Mouse (Mus musculus) midbrain, embryonic 13.5 days (tissue): ENCODE data around the gene Cwc25. TPM values are rescaled to one million over a fixed set of nuclear protein-coding genes. Genes with fewer than 3 reads are reported as not detected.

Experiments used
- ATAC-seq: fragments of 200-750 bp; cut with Nextera tagmentation; 2 replicates; pipeline ENCODE4 v1.8.0; 2017; ENCODE audit warnings: mild to moderate bottlenecking, moderate TSS enrichment, moderate library complexity
- H3K27ac ChIP-seq: fragments of 300-500 bp; sonication (generic); 2 replicates; pipeline ENCODE4 v1.5.1; 2015; ENCODE audit warnings: inconsistent platforms, mild to moderate bottlenecking, moderate library complexity
- H3K27me3 ChIP-seq: fragments of 300-500 bp; sonication (generic); 2 replicates; pipeline ENCODE4 v1.6.1; 2015; ENCODE audit warnings: mild to moderate bottlenecking, inconsistent platforms
- H3K36me3 ChIP-seq: fragments of 300-500 bp; sonication (generic); 2 replicates; pipeline ENCODE4 v1.6.1; 2015; ENCODE audit warnings: mild to moderate bottlenecking, inconsistent platforms
- H3K4me1 ChIP-seq: fragments of 300-500 bp; sonication (generic); replicated peaks from 2 replicates; pipeline ENCODE4 v1.6.1; 2015; ENCODE audit warnings: inconsistent platforms
- H3K4me2 ChIP-seq: fragments of 300-500 bp; sonication (generic); replicated peaks from 2 replicates; pipeline ENCODE4 v1.6.1; 2015; ENCODE audit warnings: moderate library complexity, mild to moderate bottlenecking, inconsistent platforms
- H3K4me3 ChIP-seq: fragments of 300-500 bp; sonication (generic); replicated peaks from 2 replicates; pipeline ENCODE4 v1.5.1; 2015; ENCODE audit warnings: mild to moderate bottlenecking, inconsistent platforms
- H3K9ac ChIP-seq: fragments of 300-500 bp; sonication (generic); replicated peaks from 2 replicates; pipeline ENCODE4 v1.6.1; 2015; ENCODE audit warnings: mild to moderate bottlenecking, inconsistent platforms
- H3K9me3 ChIP-seq: fragments of 300-500 bp; sonication (generic); 2 replicates; pipeline ENCODE4 v1.6.1; 2016; ENCODE audit warnings: mild to moderate bottlenecking, inconsistent platforms
- WGBS: fragments of 180-500 bp; shearing (Covaris S2); methylation state at CpG from one replicate; pipeline ENCODE4 v1.1.7; 2015; 5-methylcytosine and 5-hydroxymethylcytosine counted together
- polyA plus RNA-seq: library from polyadenylated mRNA; unstranded; fragments of >200 nt; fragmentation: Nextera tagmentation; extraction: Ambion mirVana; gene quantifications from 2 replicates; pipeline ENCODE4 v1.2.1, GENCODE M21; 2015

Gene Cwc25
- polyA plus RNA-seq = 19.0 and 19.6 TPM in 2 replicates

DNA sequence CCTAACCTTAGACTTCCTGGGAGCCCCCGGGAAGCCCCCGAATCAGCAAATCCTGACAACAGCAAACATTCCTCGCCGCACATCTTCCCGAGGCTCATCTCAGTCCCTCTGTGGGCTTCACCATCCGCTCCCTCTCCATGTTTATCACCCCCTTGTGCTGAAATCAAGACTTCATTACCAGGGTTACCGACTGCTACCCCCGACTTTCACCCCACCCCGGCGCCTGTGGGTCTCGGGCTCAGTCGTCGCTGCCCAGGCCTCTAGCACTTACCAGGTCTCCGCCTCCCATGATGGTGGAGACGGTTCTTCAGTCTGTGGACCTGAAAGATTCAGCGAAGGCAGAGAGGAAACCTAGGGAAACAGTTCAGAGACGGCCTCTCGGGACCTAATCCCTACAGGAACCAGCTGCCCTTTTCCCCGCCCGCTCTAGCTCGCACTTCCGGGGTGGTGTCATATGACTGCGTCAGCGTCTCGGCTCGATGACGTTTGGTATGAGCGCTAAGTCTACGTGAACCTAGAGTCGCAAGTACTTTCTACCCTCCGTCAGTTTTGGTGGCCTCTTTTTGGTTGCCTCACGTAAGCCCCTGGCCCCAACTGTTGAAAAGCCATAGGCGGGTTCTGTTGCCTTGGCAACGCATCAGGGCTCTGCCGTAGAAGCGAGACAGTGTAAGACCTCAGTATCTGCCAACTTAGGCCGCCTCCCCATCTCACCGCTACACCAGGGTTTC lies at the start of gene Cwc25:
Gene Cwc25 (minus strand): TSS at position 403 of the 728 bp plus-strand sequence.
- Histone ChIP-seq H3K4me3 (peak within 1 kb of the TSS; percentile 94), H3K27ac (peak within 1 kb of the TSS; percentile 90), H3K36me3 (peaks cover 31% of the 10 kb centered on the region), H3K4me1 (peaks cover 22% of the 10 kb centered on the region), H3K4me2 (peak within 1 kb of the TSS; percentile 77), H3K9ac (peak within 1 kb of the TSS; percentile 91), H3K9me3 (no peaks in the 10 kb centered on the region), H3K27me3 (no peaks in the 10 kb centered on the region)
- ATAC-seq = peak; percentile 96
- WGBS = 2% methylated on average over 38 of the region's 38 CpGs

DNA sequence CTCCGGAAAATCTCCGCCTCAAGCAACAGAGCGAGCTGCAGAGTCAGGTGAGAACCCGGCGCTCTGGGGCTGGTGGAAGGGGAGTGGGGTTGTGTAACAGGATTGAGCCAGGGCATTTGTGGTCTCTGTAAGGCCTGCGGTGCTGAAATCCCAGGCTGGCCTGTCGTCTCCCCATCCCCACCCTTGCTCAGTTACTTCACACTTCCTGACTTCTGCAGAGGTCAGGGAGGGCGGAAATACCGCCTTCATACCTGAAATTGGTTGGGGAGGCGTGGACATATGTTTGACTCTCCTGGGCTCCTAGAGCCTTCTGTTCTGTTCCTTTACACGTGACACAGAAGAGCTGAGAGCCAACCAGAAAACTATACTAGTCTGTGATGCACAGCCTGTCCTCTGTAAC lies 49.4 kb upstream of the Cwc25 start:
- Histone ChIP-seq H3K27ac (peak overlapping the region; percentile 56; the same call in 1 of the 2 replicates), H3K9ac (peak overlapping the region; percentile 36; the same call in 1 of the 2 replicates), H3K4me3 (no peak overlapping the region), H3K4me1 (peaks cover 86% of the 10 kb centered on the region), H3K36me3 (peaks cover 45% of the 10 kb centered on the region), H3K27me3 (no peaks in the 10 kb centered on the region), H3K9me3 (no peaks in the 10 kb centered on the region), H3K4me2 (no peak overlapping the region)
- WGBS = 68% methylated on average over 11 of the region's 11 CpGs
- ATAC-seq = no peak

DNA sequence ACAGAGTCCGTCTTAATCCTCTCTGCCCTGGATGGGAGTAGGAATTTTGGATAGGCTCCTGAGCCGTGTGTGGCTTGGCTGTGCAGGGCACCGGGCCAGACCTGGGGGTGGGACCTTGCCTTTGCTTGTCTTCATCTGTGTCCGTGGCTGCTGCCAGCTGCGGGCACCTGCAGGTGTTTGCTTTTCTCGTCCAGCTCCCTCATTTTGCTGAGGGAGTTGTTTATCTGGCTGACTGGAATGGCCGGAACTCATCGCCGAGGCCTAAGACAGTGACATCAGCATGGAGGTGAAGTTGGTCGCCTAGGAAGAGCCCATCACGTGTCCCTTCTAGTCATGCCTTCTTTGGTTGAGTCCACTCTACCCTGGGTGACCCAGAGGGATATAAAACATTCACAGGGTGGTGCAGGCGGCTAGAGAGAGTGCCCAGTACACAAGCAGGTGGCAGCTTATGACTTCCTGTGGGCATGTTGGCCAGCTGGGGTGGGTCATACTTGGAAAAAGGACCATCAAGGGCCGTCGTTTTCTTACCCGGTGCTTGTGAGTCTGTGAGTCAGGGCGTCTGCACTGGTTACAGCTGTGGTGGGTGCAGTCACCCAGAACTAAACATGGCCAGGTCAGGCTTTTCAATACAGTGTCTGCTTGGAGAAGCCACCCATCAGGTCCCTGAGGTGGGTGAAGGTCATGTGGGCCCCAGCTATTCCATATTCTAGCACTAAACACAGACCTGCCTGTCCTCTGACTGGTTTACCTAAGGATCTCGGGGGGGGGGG lies 47.6 kb upstream of the Cwc25 start:
- 0 out of 2 replicates have a peak overlapping the region, but pooled peaks have one; percentile 1 for H3K4me2 ChIP-seq
- peaks cover 97% of the 10 kb centered on the region for H3K4me1 ChIP-seq
- H3K9me3 ChIP-seq = no peaks in the 10 kb centered on the region
- 80% methylated on average over 17 of the region's 17 CpGs for WGBS
- H3K9ac ChIP-seq = peak overlapping the region; percentile 43
- H3K27me3 ChIP-seq = no peaks in the 10 kb centered on the region
- peaks cover 38% of the 10 kb centered on the region for H3K36me3 ChIP-seq
- peak overlapping the region; percentile 96 for H3K27ac ChIP-seq
- ATAC-seq = no peak
- no peak overlapping the region for H3K4me3 ChIP-seq

DNA sequence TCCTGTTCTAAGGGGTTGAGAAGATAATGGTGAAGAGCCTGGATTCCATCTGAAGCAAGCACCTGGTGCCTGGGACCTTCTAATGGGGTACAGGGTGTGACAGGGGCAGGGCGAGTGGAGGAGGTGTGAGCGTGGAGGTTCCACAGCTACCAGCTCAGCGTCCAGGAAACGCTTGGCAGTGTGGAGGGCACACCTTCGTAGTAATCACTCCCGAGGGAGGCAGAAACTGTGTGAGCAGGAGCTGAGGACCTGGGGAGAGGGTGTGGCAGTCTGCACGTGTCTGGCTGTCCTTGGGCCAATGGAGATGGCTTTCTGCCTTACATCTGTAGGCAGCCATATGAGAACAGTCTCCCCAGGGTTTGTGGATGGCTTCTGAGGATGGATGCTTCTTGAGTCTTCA lies 46.7 kb upstream of the Cwc25 start:
- Histone ChIP-seq H3K4me1 (peaks cover 97% of the 10 kb centered on the region), H3K9me3 (no peaks in the 10 kb centered on the region), H3K27ac (peak overlapping the region; percentile 96), H3K4me2 (peak overlapping the region; percentile 49), H3K36me3 (peaks cover 47% of the 10 kb centered on the region), H3K4me3 (0 out of 2 replicates have a peak overlapping the region, but pooled peaks have one; percentile 4), H3K9ac (peak overlapping the region; percentile 46), H3K27me3 (no peaks in the 10 kb centered on the region)
- 31% methylated on average over 7 of the region's 7 CpGs for WGBS
- peak; percentile 56 for ATAC-seq

DNA sequence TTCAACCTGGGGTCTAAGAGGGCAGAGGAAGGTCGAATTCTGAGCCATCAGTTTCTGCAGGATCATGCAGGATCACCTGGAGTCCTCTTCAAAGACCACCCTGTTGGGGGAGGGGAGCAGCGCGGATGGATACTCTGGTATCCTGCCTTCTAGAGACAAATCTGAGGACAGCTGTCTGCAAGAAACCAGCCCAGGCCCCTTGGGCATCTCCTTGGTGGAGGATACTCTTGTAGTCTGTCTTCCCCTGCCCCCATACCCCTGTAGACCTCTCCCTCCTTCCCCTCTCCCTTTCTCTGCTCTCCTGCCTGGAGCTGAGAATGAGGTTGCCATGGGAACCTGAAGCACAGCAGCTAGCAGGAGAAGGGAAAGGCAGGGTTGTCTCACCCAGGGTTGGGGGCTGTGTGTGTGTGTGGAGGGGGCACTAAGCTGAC lies 46.1 kb upstream of the Cwc25 start:
- peak; percentile 94 for ATAC-seq
- WGBS = 9% methylated on average over 3 of the region's 3 CpGs
- peak overlapping the region; percentile 14; the same call in 1 of the 2 replicates for H3K4me3 ChIP-seq
- peaks cover 52% of the 10 kb centered on the region for H3K36me3 ChIP-seq
- H3K27me3 ChIP-seq = no peaks in the 10 kb centered on the region
- H3K9me3 ChIP-seq = no peaks in the 10 kb centered on the region
- peak overlapping the region; percentile 46 for H3K9ac ChIP-seq
- H3K4me1 ChIP-seq = peaks cover 97% of the 10 kb centered on the region
- H3K4me2 ChIP-seq = peak overlapping the region; percentile 49
- H3K27ac ChIP-seq = peak overlapping the region; percentile 96

DNA sequence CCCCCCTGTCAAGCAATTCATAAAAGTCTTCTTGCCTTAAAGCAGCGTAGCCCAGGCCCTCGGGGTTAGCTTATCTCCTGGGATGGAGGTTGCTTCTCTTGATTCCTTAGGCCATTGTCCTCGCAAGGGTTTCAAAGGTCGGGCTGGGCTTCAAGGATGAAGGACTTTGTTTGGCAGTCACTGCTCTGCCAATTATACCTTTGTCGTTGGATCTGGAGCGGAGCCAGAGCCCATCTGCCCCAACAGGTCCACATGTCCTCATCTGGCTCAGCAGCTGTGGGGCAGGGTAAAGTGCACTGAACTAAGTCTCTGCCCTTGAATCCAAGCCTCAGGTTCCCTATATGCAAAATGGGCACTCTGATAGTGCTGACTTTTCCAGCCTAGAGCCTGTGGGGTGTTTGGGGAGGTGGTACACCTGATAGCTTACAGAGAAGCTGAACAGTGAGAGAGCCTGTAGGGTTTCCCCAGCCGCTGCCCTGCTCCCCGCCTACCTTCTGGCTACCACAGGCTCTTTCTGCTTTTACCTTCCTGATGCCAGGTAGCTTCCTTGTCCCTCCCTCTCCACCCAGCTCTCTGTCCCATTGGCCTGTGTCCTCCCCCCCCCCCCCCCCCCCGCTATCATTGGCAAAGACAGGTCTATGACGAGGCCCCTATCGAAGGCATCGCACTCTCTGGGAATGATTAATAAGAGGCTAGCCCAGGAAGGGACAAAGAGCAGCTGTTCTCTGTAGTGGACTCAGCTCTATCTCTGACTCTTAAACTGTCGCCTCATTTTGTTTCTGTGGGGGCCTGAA lies 45.4 kb upstream of the Cwc25 start:
- Histone ChIP-seq H3K4me1 (peaks cover 96% of the 10 kb centered on the region), H3K9me3 (no peaks in the 10 kb centered on the region), H3K9ac (peak overlapping the region; percentile 46), H3K4me3 (peak overlapping the region; percentile 14; the same call in 1 of the 2 replicates), H3K27ac (peak overlapping the region; percentile 96), H3K27me3 (no peaks in the 10 kb centered on the region), H3K4me2 (peak overlapping the region; percentile 49), H3K36me3 (peaks cover 55% of the 10 kb centered on the region)
- WGBS = 23% methylated on average over 12 of the region's 13 CpGs
- ATAC-seq = peak; percentile 8

DNA sequence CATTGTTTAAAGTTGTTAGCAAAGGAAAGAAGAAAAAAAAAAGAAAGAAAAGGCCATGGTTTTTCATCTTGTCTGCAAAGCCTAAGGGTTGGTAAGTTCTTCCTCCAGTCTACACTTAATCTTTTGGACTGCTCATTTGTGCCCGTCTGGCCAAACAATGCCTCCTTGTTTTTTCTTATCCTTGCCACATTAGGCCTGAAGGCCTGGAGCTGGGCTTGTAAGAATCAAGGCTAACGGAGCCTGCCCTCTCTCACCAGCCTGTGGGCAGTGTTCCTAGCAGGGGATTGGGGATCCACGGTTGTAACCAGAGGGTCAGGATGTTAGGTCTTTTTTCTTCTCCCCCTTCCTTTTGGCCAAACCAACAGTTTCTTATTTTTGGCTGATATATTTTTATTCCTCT lies 44.6 kb upstream of the Cwc25 start:
- H3K4me3 ChIP-seq = no peak overlapping the region
- 11% methylated on average over 3 of the region's 3 CpGs for WGBS
- peaks cover 96% of the 10 kb centered on the region for H3K4me1 ChIP-seq
- ATAC-seq = no peak
- peak overlapping the region; percentile 44; the same call in 1 of the 2 replicates for H3K9ac ChIP-seq
- H3K36me3 ChIP-seq = peaks cover 50% of the 10 kb centered on the region
- no peak overlapping the region for H3K4me2 ChIP-seq
- H3K27me3 ChIP-seq = no peaks in the 10 kb centered on the region
- peak overlapping the region; percentile 96 for H3K27ac ChIP-seq
- no peaks in the 10 kb centered on the region for H3K9me3 ChIP-seq

DNA sequence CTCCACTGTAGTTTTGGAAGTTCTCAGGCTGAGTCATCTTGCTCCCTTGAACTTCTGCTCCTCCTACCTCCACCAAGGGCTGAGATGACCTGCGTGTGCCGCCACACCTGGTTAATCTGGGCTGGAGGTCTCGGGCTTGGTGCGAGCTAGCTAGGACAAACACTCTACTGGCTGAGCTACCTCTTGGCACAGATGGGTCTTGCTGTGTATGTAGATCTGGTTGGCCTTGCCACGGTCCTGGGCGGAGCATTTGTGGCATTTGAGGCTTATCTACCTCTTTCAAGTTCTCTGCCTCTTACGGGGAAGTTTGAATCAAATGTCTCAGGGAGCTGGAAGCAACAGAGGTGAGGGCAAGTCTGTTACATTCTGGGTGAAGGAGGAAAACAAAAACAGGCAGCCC lies 44.0 kb upstream of the Cwc25 start:
- Histone ChIP-seq H3K36me3 (peaks cover 44% of the 10 kb centered on the region), H3K4me2 (no peak overlapping the region), H3K9ac (no peak overlapping the region), H3K4me1 (peaks cover 96% of the 10 kb centered on the region), H3K4me3 (no peak overlapping the region), H3K27ac (0 out of 2 replicates have a peak overlapping the region, but pooled peaks have one; percentile 17), H3K9me3 (no peaks in the 10 kb centered on the region), H3K27me3 (no peaks in the 10 kb centered on the region)
- WGBS = 83% methylated on average over 7 of the region's 7 CpGs
- ATAC-seq = no peak

DNA sequence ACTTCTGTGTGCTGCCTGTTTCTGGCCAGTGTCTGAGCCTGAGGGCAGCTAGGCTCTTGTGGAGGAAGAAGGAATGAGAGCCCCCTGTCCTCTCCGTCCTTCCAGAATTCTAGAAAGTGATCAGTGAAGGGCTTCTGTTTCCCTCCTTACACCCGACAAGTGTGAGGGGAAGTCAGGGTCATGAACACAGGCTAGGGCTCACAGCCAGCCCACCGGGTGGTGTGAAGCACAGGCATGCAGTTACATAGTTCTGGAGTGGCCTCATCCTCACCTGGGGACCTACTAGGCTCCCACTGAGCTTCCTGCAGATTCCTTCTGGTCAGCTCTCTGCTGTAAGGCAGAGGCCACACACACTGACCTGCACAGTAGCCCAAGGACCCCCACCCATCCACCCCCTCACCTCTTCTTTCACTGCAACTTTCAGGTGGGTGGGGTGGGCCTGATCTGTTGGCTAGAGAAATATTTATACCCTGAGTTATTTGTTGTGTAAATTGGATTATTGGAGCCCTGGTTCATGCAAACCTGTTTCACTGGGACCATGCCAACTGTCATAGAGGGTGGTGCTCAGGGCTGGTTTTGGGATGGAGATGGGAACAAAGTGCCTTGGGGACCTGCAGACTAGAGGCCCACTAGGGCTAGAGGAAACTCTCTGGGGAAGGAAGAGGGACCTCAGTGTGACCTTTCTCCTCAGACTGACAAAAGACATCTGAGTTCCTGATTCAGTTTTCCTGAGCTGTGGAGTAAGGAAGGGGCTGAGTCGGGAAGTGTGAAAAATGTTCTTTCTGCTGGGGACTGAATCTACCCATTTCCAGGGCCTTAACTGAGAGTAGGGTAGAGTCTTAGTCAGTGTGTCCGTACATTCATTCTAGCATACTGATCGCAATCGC lies 43.1 kb upstream of the Cwc25 start:
- Histone ChIP-seq H3K27me3 (no peaks in the 10 kb centered on the region), H3K4me2 (no peak overlapping the region), H3K36me3 (peaks cover 35% of the 10 kb centered on the region), H3K9me3 (no peaks in the 10 kb centered on the region), H3K4me3 (no peak overlapping the region), H3K9ac (peak overlapping the region; percentile 49; the same call in 1 of the 2 replicates), H3K27ac (peak overlapping the region; percentile 56), H3K4me1 (peaks cover 96% of the 10 kb centered on the region)
- WGBS = 75% methylated on average over 7 of the region's 7 CpGs
- no peak for ATAC-seq

DNA sequence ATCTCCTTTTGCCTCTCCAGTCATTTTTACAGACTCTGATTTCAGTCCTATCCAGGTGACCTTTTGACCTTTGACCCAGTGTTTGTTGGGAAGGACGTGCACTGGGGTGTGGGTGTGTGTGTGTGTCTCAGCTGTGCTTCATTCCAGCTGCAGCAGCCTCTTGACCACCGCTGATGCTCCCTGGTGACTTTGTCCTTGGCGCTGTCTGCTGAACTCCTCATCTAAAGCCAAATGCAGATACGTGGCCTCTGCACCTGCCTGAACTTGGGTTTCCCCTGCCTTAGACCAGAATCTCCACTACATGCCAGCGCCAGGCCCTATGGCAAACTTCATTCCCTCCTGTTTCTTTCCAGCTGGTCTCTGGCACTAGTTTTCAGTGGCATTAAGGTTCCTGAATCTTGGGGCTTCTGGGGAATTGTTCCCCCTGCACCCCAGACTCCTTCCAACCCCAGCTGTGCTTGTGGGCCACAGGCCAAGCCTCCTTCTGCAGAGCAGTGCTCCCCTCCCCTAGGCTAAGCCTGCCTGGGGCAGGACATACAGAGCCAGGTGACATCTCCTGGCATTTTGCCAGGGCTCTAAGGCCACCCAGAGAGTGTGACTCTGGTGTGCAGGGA lies 42.4 kb upstream of the Cwc25 start:
- peaks cover 97% of the 10 kb centered on the region for H3K4me1 ChIP-seq
- H3K36me3 ChIP-seq = peaks cover 30% of the 10 kb centered on the region
- no peak overlapping the region for H3K4me2 ChIP-seq
- no peak for ATAC-seq
- H3K9ac ChIP-seq = peak overlapping the region; percentile 49; the same call in 1 of the 2 replicates
- no peaks in the 10 kb centered on the region for H3K27me3 ChIP-seq
- H3K9me3 ChIP-seq = no peaks in the 10 kb centered on the region
- WGBS = 55% methylated on average over 5 of the region's 5 CpGs
- H3K27ac ChIP-seq = peak overlapping the region; percentile 56
- no peak overlapping the region for H3K4me3 ChIP-seq
